ENCODE assay signal across 15 mouse cellular contexts in the genomic region with DNA sequence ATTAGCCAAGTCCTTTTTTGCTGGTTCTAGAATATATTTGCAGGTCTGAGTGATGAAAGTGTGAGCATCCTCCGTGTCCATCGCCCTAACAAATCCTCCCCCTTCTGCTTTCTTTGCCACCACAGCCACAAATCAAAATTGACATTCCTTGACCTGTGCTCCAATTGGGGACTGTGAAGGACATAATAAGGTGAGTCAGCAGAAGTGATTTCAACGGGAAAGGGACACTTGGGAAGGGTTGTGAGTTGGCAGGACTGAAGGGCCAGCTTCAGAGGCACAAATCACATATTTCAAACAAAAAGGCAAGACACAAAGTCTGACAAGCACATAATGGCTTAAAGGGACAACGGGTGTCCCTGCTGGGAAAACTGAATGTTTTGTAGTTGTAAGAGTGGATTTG.
"Had no signal": no experiment of that assay in that cellular context is flagged by ENCODE, and none has a peak within 500 bp of the region (broad histone marks: within the 10 kb centered on the region; RNA-seq: fewer than 3 reads in every experiment).

No protein-coding gene starts in this region.

- H3K4me1 ChIP-seq: liver, embryonic 13.5 days; neural tube, embryonic 12.5 days; neural tube, embryonic 15.5 days had no signal

- H3K4me3 ChIP-seq: layer of hippocampus, adult 2 months; liver, embryonic 13.5 days; midbrain, embryonic 10.5 days; neural tube, embryonic 12.5 days; neural tube, embryonic 15.5 days had no signal

- DNase-seq: kidney, adult 11 months; kidney, adult 9 months; kidney, postnatal 25 days; layer of hippocampus, adult 9-11 months; liver, embryonic 13.5 days; lung, adult 2 months; lung, postnatal 14 days; midbrain, embryonic 14.5 days; thymus, postnatal 25 days had no signal

- H3K4me2 ChIP-seq: liver, embryonic 13.5 days; neural tube, embryonic 12.5 days; neural tube, embryonic 15.5 days had no signal

- H3K36me3 ChIP-seq: liver, embryonic 13.5 days; midbrain, embryonic 10.5 days; neural tube, embryonic 12.5 days; neural tube, embryonic 15.5 days had no signal

- H3K9ac ChIP-seq: liver, embryonic 13.5 days; neural tube, embryonic 12.5 days; neural tube, embryonic 15.5 days had no signal

- H3K9me3 ChIP-seq: liver, embryonic 13.5 days; midbrain, embryonic 10.5 days; neural tube, embryonic 12.5 days; neural tube, embryonic 15.5 days had no signal

- H3K27me3 ChIP-seq: liver, embryonic 13.5 days; neural tube, embryonic 12.5 days; neural tube, embryonic 15.5 days had no signal

- H3K27ac ChIP-seq: kidney, postnatal 0 days; layer of hippocampus, adult 2 months; liver, embryonic 13.5 days; macrophage; midbrain, embryonic 10.5 days; neural tube, embryonic 12.5 days; neural tube, embryonic 15.5 days had no signal
